Comparison of ENCODE assay signal across 14 mouse cellular contexts in the genomic region with DNA sequence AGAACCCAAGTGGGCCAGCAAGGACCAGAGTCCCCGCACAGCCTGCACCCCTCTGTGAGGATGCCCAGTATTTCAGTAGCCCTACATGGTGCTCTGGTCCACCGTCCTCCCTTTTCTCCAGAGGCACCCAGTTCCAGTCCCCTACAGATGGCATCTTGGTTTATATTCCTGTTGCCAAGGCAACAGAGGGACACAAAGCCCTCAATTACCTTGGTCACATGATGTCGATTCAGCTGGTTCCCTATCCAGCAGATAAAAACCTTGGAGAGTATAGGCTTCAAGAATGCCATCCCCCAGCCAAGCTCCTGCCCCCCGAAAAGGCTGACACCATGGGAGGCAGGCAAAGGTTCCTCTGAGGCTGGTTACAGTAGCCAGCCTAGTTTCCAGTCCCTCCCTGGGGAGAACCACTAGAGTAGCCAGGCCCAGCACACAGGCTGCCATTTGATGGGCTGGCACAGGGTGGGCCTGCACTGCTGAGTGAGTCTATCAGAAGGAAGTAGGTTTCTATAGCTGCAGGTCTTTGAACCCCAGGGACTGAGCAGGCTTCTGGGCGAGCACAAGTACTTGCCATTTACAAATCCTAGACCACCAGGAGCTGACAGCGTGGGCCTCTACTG. TPM values are rescaled to one million over a fixed set of nuclear protein-coding genes. Genes with fewer than 3 reads are reported as not detected.
DNase-seq lines count a peak whose midpoint lies in the region; ATAC-seq and TF ChIP-seq lines count a peak whose summit lies in the region.
"Had no signal": no experiment of that assay in that cellular context is flagged by ENCODE, and none has a peak within 500 bp of the region (broad histone marks: within the 10 kb centered on the region; RNA-seq: fewer than 3 reads in every experiment).

No protein-coding gene starts in this region.

- H3K9ac ChIP-seq in forebrain, embryonic 16.5 days (replicated peaks; ENCODE audit: low read depth, low read length) = peak overlapping the region; percentile 32
- 0 out of 2 replicates have a peak overlapping the region, but pooled peaks have one; percentile 0 for H3K9ac ChIP-seq in neural tube, embryonic 13.5 days
- H3K9ac ChIP-seq: lung, embryonic 14.5 days had no signal

- no peak for DNase-seq in frontal cortex, postnatal 14 days (ENCODE audit: low spot score in 2 of 2)
- peak; percentile 40 to 44 for DNase-seq in layer of hippocampus, postnatal 14 days (ENCODE audit: low spot score in 2 of 2)
- DNase-seq in cerebellum, adult 2 months = no peak
- no peak for DNase-seq in kidney, postnatal 4 days
- no peak for DNase-seq in cerebellum, postnatal 25 days
- DNase-seq: adrenal gland, postnatal 25 days; gastrocnemius, postnatal 36 days; lung, embryonic 14.5 days had no signal

- H3K27me3 ChIP-seq in forebrain, embryonic 16.5 days (replicated peaks; ENCODE audit: control insufficient read depth, insufficient read depth, low read length) = no peaks in the 10 kb centered on the region
- no peaks in the 10 kb centered on the region for H3K27me3 ChIP-seq in neural tube, embryonic 13.5 days
- H3K27me3 ChIP-seq in cerebellum, adult 2 months (ENCODE audit: control insufficient read depth, insufficient read depth, low read length) = no peaks in the 10 kb centered on the region

- H3K9me3 ChIP-seq in forebrain, embryonic 16.5 days (ENCODE audit: control insufficient read depth, low read length) = no peaks in the 10 kb centered on the region
- H3K9me3 ChIP-seq in neural tube, embryonic 13.5 days = no peaks in the 10 kb centered on the region

- TF ChIP-seq POLR2A in cerebellum, adult 2 months (IDR thresholded peaks at IDR 0.05; ENCODE audit: borderline replicate concordance, insufficient read depth, low read length) = no peak

- TF ChIP-seq CTCF in cerebellum, adult 2 months (IDR thresholded peaks at IDR 0.05; ENCODE audit: borderline replicate concordance, insufficient read depth, low read depth, low read length) = no peak

- peaks cover 20% of the 10 kb centered on the region for H3K4me1 ChIP-seq in forebrain, embryonic 16.5 days (replicated peaks; ENCODE audit: control insufficient read depth, insufficient read depth, low read length)
- peaks cover 33% of the 10 kb centered on the region for H3K4me1 ChIP-seq in neural tube, embryonic 13.5 days (replicated peaks)
- peaks cover 3% of the 10 kb centered on the region; the same call in 1 of the 2 replicates for H3K4me1 ChIP-seq in cerebellum, adult 2 months (ENCODE audit: control insufficient read depth, insufficient read depth, low read length)

- peaks cover 43% of the 10 kb centered on the region for H3K36me3 ChIP-seq in forebrain, embryonic 16.5 days (ENCODE audit: control insufficient read depth, insufficient read depth)
- peaks cover 90% of the 10 kb centered on the region for H3K36me3 ChIP-seq in neural tube, embryonic 13.5 days

- WGBS in forebrain, embryonic 16.5 days = 59% methylated on average over 6 of the region's 6 CpGs
- 51% methylated on average over 6 of the region's 6 CpGs for WGBS in neural tube, embryonic 13.5 days
- WGBS in cerebellum, adult 2 months = 60% methylated on average over 6 of the region's 6 CpGs

- H3K4me3 ChIP-seq in forebrain, embryonic 16.5 days (replicated peaks; ENCODE audit: low read length) = no peak overlapping the region
- H3K4me3 ChIP-seq in neural tube, embryonic 13.5 days = no peak overlapping the region
- H3K4me3 ChIP-seq in cerebellum, adult 2 months (replicated peaks; ENCODE audit: insufficient read depth, low read depth, low read length) = no peak overlapping the region

- peak; percentile 74 for ATAC-seq in frontal cortex, adult (ENCODE audit: low TSS enrichment)
- peak; percentile 77 for ATAC-seq in forebrain, embryonic 16.5 days
- peak; percentile 63 for ATAC-seq in neural tube, embryonic 13.5 days (ENCODE audit: low read depth)

- no peak overlapping the region for H3K4me2 ChIP-seq in forebrain, embryonic 16.5 days (ENCODE audit: low read length)
- H3K4me2 ChIP-seq in neural tube, embryonic 13.5 days = no peak overlapping the region
- H3K4me2 ChIP-seq: lung, embryonic 14.5 days had no signal

- peak overlapping the region; percentile 79 for H3K27ac ChIP-seq in forebrain, embryonic 16.5 days (ENCODE audit: low read length)
- H3K27ac ChIP-seq in neural tube, embryonic 13.5 days (replicated peaks) = peak overlapping the region; percentile 81
- no peak overlapping the region for H3K27ac ChIP-seq in cerebellum, adult 2 months (ENCODE audit: insufficient read depth, low read length)

RNA-seq across cellular contexts. Expression of a gene that starts 21.3 kb away (rescaled TPM):
- 0.50 and 0.65 TPM in 2 replicates for polyA plus RNA-seq in forebrain, embryonic 16.5 days (2015; fragmentation: Nextera tagmentation; extraction: Ambion mirVana)
- under 1 TPM; 0.24 to 0.28 TPM for total RNA-seq in layer of hippocampus, postnatal 14 days (2021)
- polyA plus RNA-seq in neural tube, embryonic 13.5 days (2015; fragmentation: Nextera tagmentation; extraction: Ambion mirVana) = 0.54 and 0.60 TPM in 2 replicates
- polyA plus RNA-seq in cerebellum, adult 2 months (2012; rRNA removed) = 0.03 TPM in 1 of 2 replicates, not detected in the other
- total RNA-seq: gastrocnemius, postnatal 36 days; heart, postnatal 25 days had no signal

RNA-seq across cellular contexts. Expression of a gene that starts 22.4 kb away (rescaled TPM):
- not detected in 2 replicates for polyA plus RNA-seq in forebrain, embryonic 16.5 days (2015; fragmentation: Nextera tagmentation; extraction: Ambion mirVana)
- total RNA-seq in layer of hippocampus, postnatal 14 days (2021) = not detected
- not detected in 2 replicates for polyA plus RNA-seq in neural tube, embryonic 13.5 days (2015; fragmentation: Nextera tagmentation; extraction: Ambion mirVana)
- polyA plus RNA-seq in cerebellum, adult 2 months (2012; rRNA removed) = 0.03 TPM in 2 replicates
- total RNA-seq: gastrocnemius, postnatal 36 days; heart, postnatal 25 days had no signal
- polyA plus RNA-seq: embryonic facial prominence, embryonic 11.5 days; limb, embryonic 11.5 days; lung, embryonic 14.5 days had no signal

RNA-seq across cellular contexts. Expression of a gene that starts 38.6 kb away (rescaled TPM):
- 86.1 and 86.7 TPM in 2 replicates for polyA plus RNA-seq in forebrain, embryonic 16.5 days (2015; fragmentation: Nextera tagmentation; extraction: Ambion mirVana)
- total RNA-seq in layer of hippocampus, postnatal 14 days (2021) = 10 to 100 TPM; 59.6 to 64.8 TPM
- 66.8 and 68.0 TPM in 2 replicates for polyA plus RNA-seq in neural tube, embryonic 13.5 days (2015; fragmentation: Nextera tagmentation; extraction: Ambion mirVana)
- polyA plus RNA-seq in cerebellum, adult 2 months (2012; rRNA removed) = 45.7 and 47.9 TPM in 2 replicates

Comparison
In these comparisons a context has a peak if more than half of its experiments do, and no peak if none do; other contexts are left out.
1. DNase-seq: peak in layer of hippocampus, postnatal 14 days (2 of 2); none in frontal cortex, postnatal 14 days (0 of 2), cerebellum, adult 2 months (0 of 2), kidney, postnatal 4 days (0 of 2) and cerebellum, postnatal 25 days (0 of 2).
2. Peak in every context shown above with its lines, with median percentiles within 50 percentile points of each other: ATAC-seq.